Mouse (Mus musculus): ENCODE data around the gene Unc119b.
"Not testable (repeated sequence)": the region's sequence is repeated elsewhere in the genome, so short reads cannot be mapped to it uniquely, and the experiment has no call there.

The Unc119b gene

GRCm38 (mm10) chr5:115134234-115135165 is at the start of gene Unc119b:
TSS of gene Unc119b (minus strand) at chr5:115134975.
- peak; percentile 89 for DNase-seq

DNA sequence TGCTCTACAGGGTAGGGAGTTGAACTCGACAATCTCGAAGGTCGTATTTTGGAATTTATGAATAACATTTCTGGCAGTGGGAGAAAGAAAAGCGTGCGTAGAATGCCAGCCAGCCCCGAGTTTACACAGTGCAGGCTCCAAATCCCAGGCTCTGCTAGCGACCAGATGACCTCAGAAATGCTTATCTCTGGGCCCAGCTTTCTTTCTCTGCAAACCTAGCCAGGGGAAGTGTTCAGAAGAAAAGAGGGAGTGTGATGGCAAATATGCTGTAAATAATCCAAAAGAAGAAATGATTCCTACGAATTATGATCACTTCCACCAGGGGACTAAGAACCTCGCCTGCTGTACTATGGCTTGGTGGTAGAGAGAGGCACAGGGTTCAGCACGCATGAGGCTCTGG is 48.7 kb upstream of the Unc119b start:
- DNase-seq: no peak

GRCm38 (mm10) chr5:115182925-115183324 is 48.1 kb upstream of the Unc119b start:
- DNase-seq: no peak

DNA sequence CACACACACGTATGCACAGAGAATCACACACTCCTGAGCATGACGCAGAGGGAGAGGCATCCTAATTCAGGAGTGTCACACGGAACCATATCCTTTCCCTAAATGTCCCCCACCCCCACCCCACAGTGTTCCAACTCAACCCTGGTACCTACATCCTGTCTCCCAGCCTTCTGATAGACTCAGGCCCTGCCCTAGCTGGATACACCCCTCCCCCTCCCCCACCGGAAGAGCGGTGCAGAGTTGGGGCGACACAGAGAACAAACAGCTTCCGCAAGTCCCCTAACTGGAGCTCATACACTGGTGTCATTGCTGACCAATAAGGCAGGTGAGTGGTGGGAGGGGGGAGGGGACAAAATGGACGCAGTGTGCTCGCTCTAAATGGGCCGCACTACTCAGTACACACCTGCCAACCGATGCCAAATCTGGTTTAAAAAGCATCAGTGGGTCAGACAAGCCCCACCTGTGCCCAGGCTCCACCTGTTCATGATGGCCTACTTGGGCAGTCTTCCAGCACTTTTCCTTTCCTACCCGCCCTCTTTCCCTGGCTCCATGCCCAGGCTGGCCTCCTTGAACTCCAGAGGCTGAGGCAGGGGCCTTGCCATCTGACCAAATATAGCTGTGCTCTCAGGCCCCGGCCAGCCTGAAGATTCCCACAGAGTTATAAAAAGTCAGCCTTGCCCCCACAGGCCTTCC is 46.6 kb upstream of the Unc119b start:
- peak; percentile 64 for DNase-seq

GRCm38 (mm10) chr5:115179596-115179995 is 44.8 kb upstream of the Unc119b start:
- DNase-seq: no peak

GRCm38 (mm10) chr5:115177866-115178265 is 43.1 kb upstream of the Unc119b start:
- no peak for DNase-seq

GRCm38 (mm10) chr5:115174554-115174953 is 39.8 kb upstream of the Unc119b start:
- no peak for DNase-seq

- DNase-seq: peak; percentile 36
Measured at GRCm38 (mm10) chr5:115170150-115170549, 35.4 kb upstream of the Unc119b start.

- DNase-seq: no peak
Measured at GRCm38 (mm10) chr5:115168641-115169415, 34.1 kb upstream of the Unc119b start.

DNA sequence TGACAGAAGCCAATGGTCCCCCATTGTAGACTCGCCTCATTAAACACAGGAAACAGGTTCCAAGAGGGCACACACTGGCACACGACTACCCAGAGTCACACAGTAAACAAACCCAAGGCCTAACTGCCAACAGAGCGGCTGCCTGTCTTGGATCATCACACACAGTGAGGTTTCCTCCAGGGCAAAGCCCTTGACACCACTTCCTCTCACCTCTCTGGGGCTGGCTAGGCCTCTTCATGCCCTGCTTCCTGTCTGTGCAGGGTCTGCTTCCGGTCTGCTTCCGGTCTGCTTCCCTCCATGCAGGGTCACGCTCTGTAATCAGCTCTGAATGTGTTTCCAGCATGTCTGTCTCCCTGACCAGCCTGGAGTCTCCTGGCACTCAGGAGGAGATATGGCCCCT is 32.6 kb upstream of the Unc119b start:
- DNase-seq: peak; percentile 58

DNA sequence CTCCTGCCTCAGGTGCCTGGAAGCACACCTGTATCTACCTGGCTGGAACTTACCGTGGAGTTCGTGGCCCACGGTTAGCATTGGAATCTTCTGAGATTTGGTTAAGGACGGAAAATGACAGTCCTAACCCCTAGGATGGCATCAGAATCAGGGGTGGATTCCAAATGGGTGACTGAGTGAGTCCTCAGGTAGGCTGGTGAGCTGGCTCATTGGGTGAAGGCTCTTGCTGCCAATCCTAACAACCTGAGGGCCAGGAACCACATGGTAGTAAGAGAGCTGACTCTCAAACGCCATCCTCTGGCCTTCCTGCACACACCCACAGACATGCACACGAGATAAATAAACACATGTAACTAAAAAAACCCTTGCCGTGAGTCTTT is 32.0 kb upstream of the Unc119b start:
- no peak for DNase-seq

GRCm38 (mm10) chr5:115165895-115166814 is 31.4 kb upstream of the Unc119b start:
- DNase-seq: no peak

DNA sequence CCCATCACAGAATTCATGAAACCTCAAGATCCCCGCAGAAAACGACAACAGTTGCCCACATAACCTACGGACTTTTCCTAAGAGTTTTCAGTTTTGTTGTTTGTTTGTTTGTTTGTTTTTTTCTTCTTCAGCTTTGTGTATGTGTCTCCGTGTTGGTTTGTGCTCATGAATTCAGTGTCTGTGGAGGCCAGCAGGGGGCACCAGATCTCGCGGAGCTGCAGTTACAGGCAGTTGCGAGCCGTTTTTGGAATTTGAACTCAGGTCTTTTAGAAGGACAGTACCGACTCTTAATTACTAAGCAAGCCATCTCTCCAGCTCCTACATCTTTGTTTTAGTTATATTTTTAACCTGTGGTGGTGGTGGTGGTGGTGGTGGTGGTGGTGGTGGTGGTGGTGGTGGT is 30.6 kb upstream of the Unc119b start:
- DNase-seq: no peak

GRCm38 (mm10) chr5:115164446-115164845 is 29.7 kb upstream of the Unc119b start:
- DNase-seq: not testable (repeated sequence)

- peak; percentile 85 for DNase-seq
Measured at GRCm38 (mm10) chr5:115163563-115163962, 28.8 kb upstream of the Unc119b start.

DNA sequence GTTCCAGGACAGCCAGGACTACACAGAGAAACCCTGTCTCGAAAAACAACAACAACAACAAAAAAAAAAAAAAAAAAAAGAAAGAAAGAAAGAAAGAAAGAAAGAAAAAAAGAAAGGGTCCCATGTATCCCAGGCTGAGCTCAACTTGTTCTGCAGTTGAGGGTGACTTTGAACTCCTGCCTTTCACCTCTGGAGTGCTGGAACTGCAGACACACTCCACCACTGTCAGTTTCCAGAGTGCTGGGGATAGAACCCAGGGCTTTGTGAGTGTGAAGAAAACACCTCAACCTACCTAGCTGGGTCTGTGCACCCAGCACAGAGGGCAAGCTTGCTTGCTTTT is 27.1 kb upstream of the Unc119b start:
- not testable (repeated sequence) for DNase-seq

DNA sequence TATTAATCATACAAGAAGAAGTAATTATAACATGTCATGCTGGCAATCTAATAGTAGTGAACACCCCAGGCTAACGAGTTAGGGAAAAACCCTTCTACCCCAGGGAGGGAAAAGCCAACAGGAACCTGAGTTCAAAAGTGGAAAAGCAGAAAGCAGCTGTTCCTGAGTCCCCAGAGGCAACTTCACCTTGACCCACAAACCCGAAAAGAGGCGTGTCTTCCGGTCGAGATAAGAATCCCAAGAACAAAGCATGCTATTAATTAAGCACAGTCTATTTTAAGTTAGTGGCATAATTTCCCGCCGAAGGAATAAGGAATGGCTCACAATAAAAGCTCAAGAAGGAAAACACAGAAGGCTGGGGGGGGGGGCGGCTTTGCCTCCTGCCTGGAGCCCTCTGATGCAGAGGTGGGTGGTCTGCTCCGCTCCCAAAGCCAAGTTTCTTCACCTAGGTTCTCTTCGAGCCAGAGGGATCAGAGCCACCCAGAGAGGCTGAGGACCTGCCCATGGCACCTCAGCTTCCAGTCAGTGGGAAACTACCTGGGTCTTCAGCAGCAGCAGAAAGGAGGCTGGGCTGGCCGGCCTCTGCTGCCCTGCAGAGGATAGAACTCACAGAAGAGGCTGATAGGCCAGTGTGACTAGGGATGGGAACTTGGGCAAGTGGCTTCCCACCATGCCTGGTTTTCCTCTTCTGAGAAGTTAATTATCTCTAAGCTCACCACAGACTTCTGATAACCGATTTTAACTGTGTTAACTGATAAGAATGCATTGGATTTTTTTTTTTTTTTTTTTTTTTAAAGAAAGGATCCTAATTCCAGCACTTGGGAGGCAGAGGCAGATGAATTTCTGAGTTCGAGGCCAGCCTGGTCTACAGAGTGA is 26.5 kb upstream of the Unc119b start:
- DNase-seq: no peak

- no peak for DNase-seq
Measured at GRCm38 (mm10) chr5:115160655-115161054, 25.9 kb upstream of the Unc119b start.

- DNase-seq: no peak
Measured at GRCm38 (mm10) chr5:115159165-115159564, 24.4 kb upstream of the Unc119b start.

DNA sequence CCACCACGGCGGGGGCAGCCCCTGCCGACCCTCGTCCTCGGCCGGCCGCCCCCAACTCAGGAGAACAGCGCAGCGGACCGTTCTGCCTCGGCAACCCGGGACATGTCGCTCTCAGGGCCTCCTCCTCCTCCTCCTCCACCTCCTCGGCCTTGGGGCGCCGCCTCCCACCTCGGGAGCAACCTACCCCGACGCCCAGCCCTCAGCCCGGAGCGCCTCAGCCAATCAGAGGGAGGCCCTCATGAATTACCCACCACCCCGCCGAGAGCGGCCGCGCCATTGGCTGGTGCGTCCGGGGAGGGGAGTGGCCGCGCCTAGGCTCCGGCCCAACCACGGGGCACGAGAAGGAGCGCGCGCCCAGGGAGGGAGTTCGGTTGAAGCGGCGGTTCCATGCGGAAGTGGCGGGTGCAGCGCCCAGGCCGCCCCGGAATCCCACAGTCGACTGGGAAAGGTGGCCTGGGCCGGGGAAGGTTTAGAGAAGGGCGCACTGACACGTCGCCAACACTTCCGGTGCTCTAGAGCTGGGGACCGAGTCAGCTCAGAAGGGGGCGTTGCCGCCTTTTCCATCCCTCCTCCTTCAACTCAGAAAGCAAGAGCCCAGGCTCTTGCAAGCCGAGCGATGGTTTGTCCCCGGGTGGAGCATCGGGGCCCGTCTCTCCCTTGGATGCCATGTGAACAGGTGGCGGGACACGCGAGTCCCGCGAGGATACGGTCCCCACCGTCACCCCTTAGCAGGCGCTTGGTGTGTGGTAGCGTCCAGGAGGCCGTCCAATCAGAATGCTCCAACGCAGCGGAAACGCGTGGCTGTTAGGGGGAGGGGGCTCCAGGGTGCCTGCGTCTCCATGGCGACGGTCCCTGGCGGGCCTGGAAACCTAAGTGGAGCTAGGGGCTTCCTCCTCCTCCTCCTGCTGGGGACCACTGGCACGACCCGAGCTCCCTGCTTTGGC is 23.5 kb upstream of the Unc119b start, which contains the start of gene Mlec:
Mlec (minus strand) TSS at position 140 of the 944 bp plus-strand sequence.
- peak; percentile 98 for DNase-seq
